Mouse (Mus musculus): Measurements from ENCODE around the gene Aco2. TPM values are rescaled to one million over a fixed set of nuclear protein-coding genes. Genes with fewer than 3 reads are reported as not detected.

Aco2 gene
- total and polyA plus RNA-seq, 2 experiments: 127 to 170 TPM

GRCm38 (mm10) chr15:81914668-81915067 lies 42.6 kb downstream of the Aco2 start:
- Histone ChIP-seq H3K4me3 (ENCODE audit: insufficient read depth, low read depth, low read length) (no peak overlapping the region), H3K9ac (ENCODE audit: low read depth, low read length) (no peak overlapping the region), H3K4me1 (ENCODE audit: control insufficient read depth, insufficient read depth, low read length) (no peaks in the 10 kb centered on the region), H3K27ac (replicated peaks; ENCODE audit: insufficient read depth, low read depth, low read length) (no peak overlapping the region), H3K36me3 (ENCODE audit: control insufficient read depth, insufficient read depth, low read length) (peaks cover 41% of the 10 kb centered on the region), H3K27me3 (ENCODE audit: control insufficient read depth, insufficient read depth, low read length) (no peaks in the 10 kb centered on the region), H3K79me2 (ENCODE audit: control insufficient read depth, insufficient read depth, low read length) (no peaks in the 10 kb centered on the region)
- no peak for TF ChIP-seq CTCF (IDR thresholded peaks at IDR 0.05; ENCODE audit: low read depth, low read length)
- TF ChIP-seq POLR2A (IDR thresholded peaks at IDR 0.05; ENCODE audit: extremely low read depth, insufficient read depth, low read length): no peak
- 73% methylated on average over 5 of the region's 5 CpGs for WGBS
- no peak for DNase-seq (ENCODE audit: extremely low read depth, low read depth, low spot score)

GRCm38 (mm10) chr15:81915663-81916062 lies 43.6 kb downstream of the Aco2 start:
- TF ChIP-seq CTCF (IDR thresholded peaks at IDR 0.05; ENCODE audit: low read depth, low read length) (no peak), POLR2A (IDR thresholded peaks at IDR 0.05; ENCODE audit: extremely low read depth, insufficient read depth, low read length) (no peak)
- WGBS: 25% methylated on average over 5 of the region's 5 CpGs
- Histone ChIP-seq H3K27ac (replicated peaks; ENCODE audit: insufficient read depth, low read depth, low read length) (no peak overlapping the region), H3K4me1 (ENCODE audit: control insufficient read depth, insufficient read depth, low read length) (no peaks in the 10 kb centered on the region), H3K79me2 (ENCODE audit: control insufficient read depth, insufficient read depth, low read length) (no peaks in the 10 kb centered on the region), H3K4me3 (ENCODE audit: insufficient read depth, low read depth, low read length) (no peak overlapping the region), H3K27me3 (ENCODE audit: control insufficient read depth, insufficient read depth, low read length) (no peaks in the 10 kb centered on the region), H3K36me3 (ENCODE audit: control insufficient read depth, insufficient read depth, low read length) (peaks cover 34% of the 10 kb centered on the region), H3K9ac (ENCODE audit: low read depth, low read length) (no peak overlapping the region)
- DNase-seq (ENCODE audit: extremely low read depth, low read depth, low spot score): peak; percentile 39

GRCm38 (mm10) chr15:81917201-81917600 lies 45.1 kb downstream of the Aco2 start:
- no peak for DNase-seq (ENCODE audit: extremely low read depth, low read depth, low spot score)
- Histone ChIP-seq H3K27me3 (ENCODE audit: control insufficient read depth, insufficient read depth, low read length) (no peaks in the 10 kb centered on the region), H3K4me3 (ENCODE audit: insufficient read depth, low read depth, low read length) (no peak overlapping the region), H3K79me2 (ENCODE audit: control insufficient read depth, insufficient read depth, low read length) (no peaks in the 10 kb centered on the region), H3K4me1 (ENCODE audit: control insufficient read depth, insufficient read depth, low read length) (no peaks in the 10 kb centered on the region), H3K36me3 (ENCODE audit: control insufficient read depth, insufficient read depth, low read length) (peaks cover 21% of the 10 kb centered on the region), H3K27ac (replicated peaks; ENCODE audit: insufficient read depth, low read depth, low read length) (no peak overlapping the region), H3K9ac (ENCODE audit: low read depth, low read length) (no peak overlapping the region)
- TF ChIP-seq POLR2A (IDR thresholded peaks at IDR 0.05; ENCODE audit: extremely low read depth, insufficient read depth, low read length) (no peak), CTCF (IDR thresholded peaks at IDR 0.05; ENCODE audit: low read depth, low read length) (no peak)
- WGBS: 85% methylated on average over 12 of the region's 12 CpGs

- Histone ChIP-seq H3K27ac (replicated peaks; ENCODE audit: insufficient read depth, low read depth, low read length) (no peak overlapping the region), H3K4me1 (ENCODE audit: control insufficient read depth, insufficient read depth, low read length) (no peaks in the 10 kb centered on the region), H3K79me2 (ENCODE audit: control insufficient read depth, insufficient read depth, low read length) (no peaks in the 10 kb centered on the region), H3K36me3 (ENCODE audit: control insufficient read depth, insufficient read depth, low read length) (peaks cover 17% of the 10 kb centered on the region), H3K9ac (ENCODE audit: low read depth, low read length) (no peak overlapping the region), H3K27me3 (ENCODE audit: control insufficient read depth, insufficient read depth, low read length) (no peaks in the 10 kb centered on the region), H3K4me3 (ENCODE audit: insufficient read depth, low read depth, low read length) (no peak overlapping the region)
- WGBS: 58% methylated on average over 6 of the region's 6 CpGs
- DNase-seq (ENCODE audit: extremely low read depth, low read depth, low spot score): peak; percentile 56
- no peak for TF ChIP-seq POLR2A (IDR thresholded peaks at IDR 0.05; ENCODE audit: extremely low read depth, insufficient read depth, low read length)
- TF ChIP-seq CTCF (IDR thresholded peaks at IDR 0.05; ENCODE audit: low read depth, low read length): peak; percentile 97
Observed at GRCm38 (mm10) chr15:81917621-81918463, 45.7 kb downstream of the Aco2 start.

- H3K36me3 ChIP-seq (ENCODE audit: control insufficient read depth, insufficient read depth, low read length): peaks cover 10% of the 10 kb centered on the region; the same call in 1 of the 2 replicates
Observed at GRCm38 (mm10) chr15:81919062-81919461, 47.0 kb downstream of the Aco2 start.

More at GRCm38 (mm10) chr15:81919062-81919461, 47.0 kb downstream of the Aco2 start:
- Histone ChIP-seq H3K27ac (replicated peaks; ENCODE audit: insufficient read depth, low read depth, low read length) (no peak overlapping the region), H3K79me2 (ENCODE audit: control insufficient read depth, insufficient read depth, low read length) (no peaks in the 10 kb centered on the region), H3K4me3 (ENCODE audit: insufficient read depth, low read depth, low read length) (no peak overlapping the region), H3K4me1 (ENCODE audit: control insufficient read depth, insufficient read depth, low read length) (no peaks in the 10 kb centered on the region), H3K27me3 (ENCODE audit: control insufficient read depth, insufficient read depth, low read length) (no peaks in the 10 kb centered on the region), H3K9ac (ENCODE audit: low read depth, low read length) (no peak overlapping the region)
- WGBS: 26% methylated on average over 5 of the region's 5 CpGs
- TF ChIP-seq POLR2A (IDR thresholded peaks at IDR 0.05; ENCODE audit: extremely low read depth, insufficient read depth, low read length) (no peak), CTCF (IDR thresholded peaks at IDR 0.05; ENCODE audit: low read depth, low read length) (no peak)
- DNase-seq (ENCODE audit: extremely low read depth, low read depth, low spot score): peak; percentile 76
